Mouse (Mus musculus): ENCODE data around the gene Gm36210. TPM values are rescaled to one million over a fixed set of nuclear protein-coding genes. Genes with fewer than 3 reads are reported as not detected.

Gm36210 gene
- polyA plus RNA-seq, 1 experiment from 2014 or later: 0.59 TPM

DNA sequence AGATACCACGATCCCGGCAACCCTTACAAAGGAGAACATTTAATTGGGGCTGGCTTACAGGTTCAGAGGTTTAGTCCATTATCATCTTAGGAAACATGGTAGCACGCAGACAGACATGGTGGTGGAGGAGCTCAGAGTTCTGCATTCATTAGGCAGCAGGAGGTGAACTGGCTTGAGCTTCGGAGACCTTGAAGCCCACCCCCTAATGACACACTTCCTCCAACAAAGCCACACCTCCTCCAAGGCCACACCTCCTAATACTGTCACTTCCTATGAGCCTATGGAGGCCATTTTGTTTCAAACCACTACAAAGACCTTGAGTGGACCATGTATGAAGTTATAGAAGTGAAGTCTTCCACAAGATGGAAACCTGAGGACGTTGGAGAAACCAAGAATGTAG lies 5.9 kb upstream of the Gm36210 start:
- Histone ChIP-seq H3K4me1 (replicated peaks; ENCODE audit: control insufficient read depth, insufficient read depth, low read length) (peaks cover 7% of the 10 kb centered on the region; the same call in 1 of the 2 replicates), H3K4me3 (ENCODE audit: low read depth, low read length) (no peak overlapping the region), H3K27me3 (ENCODE audit: control insufficient read depth, insufficient read depth, low read length) (no peaks in the 10 kb centered on the region), H3K27ac (ENCODE audit: low read depth, low read length) (no peak overlapping the region), H3K9ac (ENCODE audit: low read length) (no peak overlapping the region), H3K36me3 (ENCODE audit: control insufficient read depth, insufficient read depth, low read length) (no peaks in the 10 kb centered on the region), H3K4me2 (ENCODE audit: low read depth, low read length, severe bottlenecking) (no peak overlapping the region), H3K9me3 (ENCODE audit: control insufficient read depth, low read length) (no peaks in the 10 kb centered on the region)
- DNase-seq (ENCODE audit: low spot score): no peak
- 62% methylated on average over 5 of the region's 5 CpGs for WGBS
- ATAC-seq (replicated peaks; ENCODE audit: low FRiP score): no peak

GRCm38 (mm10) chr7:4911561-4911960 lies 5.2 kb upstream of the Gm36210 start:
- H3K4me2 ChIP-seq (ENCODE audit: low read depth, low read length, severe bottlenecking): no peak overlapping the region

GRCm38 (mm10) chr7:4902404-4902803 lies 3.9 kb downstream of the Gm36210 start:
- Histone ChIP-seq H3K36me3 (ENCODE audit: control insufficient read depth, insufficient read depth, low read length) (no peaks in the 10 kb centered on the region), H3K27me3 (ENCODE audit: control insufficient read depth, insufficient read depth, low read length) (peaks cover 7% of the 10 kb centered on the region; the same call in 1 of the 2 replicates), H3K4me3 (ENCODE audit: low read depth, low read length) (no peak overlapping the region), H3K4me1 (replicated peaks; ENCODE audit: control insufficient read depth, insufficient read depth, low read length) (peaks cover 9% of the 10 kb centered on the region), H3K9ac (ENCODE audit: low read length) (no peak overlapping the region), H3K27ac (ENCODE audit: low read depth, low read length) (no peak overlapping the region), H3K9me3 (ENCODE audit: control insufficient read depth, low read length) (peaks cover 4% of the 10 kb centered on the region), H3K4me2 (ENCODE audit: low read depth, low read length, severe bottlenecking) (no peak overlapping the region)
- ATAC-seq (replicated peaks; ENCODE audit: low FRiP score) (no peak), DNase-seq (ENCODE audit: low spot score) (no peak)
- 66% methylated on average over 9 of the region's 9 CpGs for WGBS

More at GRCm38 (mm10) chr7:4911561-4911960, 5.2 kb upstream of the Gm36210 start:
- Histone ChIP-seq H3K9ac (ENCODE audit: low read length) (no peak overlapping the region), H3K27me3 (ENCODE audit: control insufficient read depth, insufficient read depth, low read length) (no peaks in the 10 kb centered on the region), H3K4me1 (replicated peaks; ENCODE audit: control insufficient read depth, insufficient read depth, low read length) (peaks cover 8% of the 10 kb centered on the region), H3K4me3 (ENCODE audit: low read depth, low read length) (no peak overlapping the region), H3K36me3 (ENCODE audit: control insufficient read depth, insufficient read depth, low read length) (no peaks in the 10 kb centered on the region), H3K27ac (ENCODE audit: low read depth, low read length) (no peak overlapping the region), H3K9me3 (ENCODE audit: control insufficient read depth, low read length) (no peaks in the 10 kb centered on the region)
- 36% methylated on average over 9 of the region's 9 CpGs for WGBS
- ATAC-seq (replicated peaks; ENCODE audit: low FRiP score) (no peak), DNase-seq (ENCODE audit: low spot score) (peak; percentile 87)

DNA sequence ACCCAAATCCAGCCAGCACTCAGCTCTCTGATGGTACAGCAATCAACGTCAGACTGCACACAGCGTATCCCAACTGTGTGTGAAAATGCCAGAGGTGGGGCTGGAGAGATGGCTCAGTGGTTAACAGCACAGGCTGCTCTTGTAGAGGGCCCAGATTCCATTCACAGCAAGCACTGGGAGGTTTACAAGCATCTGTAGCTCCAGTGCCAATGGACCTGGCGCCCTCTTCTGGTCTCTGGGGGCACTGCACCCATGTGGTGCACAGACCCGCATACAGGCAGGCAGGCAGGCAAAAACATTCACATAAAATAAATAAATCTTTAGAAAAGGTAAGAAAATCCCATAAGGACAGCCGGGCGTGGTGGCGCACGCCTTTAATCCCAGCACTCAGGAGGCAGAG lies 5.1 kb downstream of the Gm36210 start:
- no peak overlapping the region for H3K4me3 ChIP-seq (ENCODE audit: low read depth, low read length)
- no peak overlapping the region for H3K4me2 ChIP-seq (ENCODE audit: low read depth, low read length, severe bottlenecking)
- 39% methylated on average over 8 of the region's 8 CpGs for WGBS

GRCm38 (mm10) chr7:4900523-4900851 lies 5.8 kb downstream of the Gm36210 start:
- peaks cover 7% of the 10 kb centered on the region; the same call in 1 of the 2 replicates for H3K27me3 ChIP-seq (ENCODE audit: control insufficient read depth, insufficient read depth, low read length)
- H3K4me3 ChIP-seq (ENCODE audit: low read depth, low read length): no peak overlapping the region
- H3K36me3 ChIP-seq (ENCODE audit: control insufficient read depth, insufficient read depth, low read length): no peaks in the 10 kb centered on the region
- H3K9ac ChIP-seq (ENCODE audit: low read length): no peak overlapping the region
- 15% methylated on average over 11 of the region's 11 CpGs for WGBS
- H3K4me2 ChIP-seq (ENCODE audit: low read depth, low read length, severe bottlenecking): no peak overlapping the region
- H3K9me3 ChIP-seq (ENCODE audit: control insufficient read depth, low read length): peaks cover 4% of the 10 kb centered on the region
- H3K4me1 ChIP-seq (replicated peaks; ENCODE audit: control insufficient read depth, insufficient read depth, low read length): 0 out of 2 replicates have a peak, but pooled peaks cover 2% of the 10 kb centered on the region
- no peak overlapping the region for H3K27ac ChIP-seq (ENCODE audit: low read depth, low read length)
- DNase-seq (ENCODE audit: low spot score): no peak
- no peak for ATAC-seq (replicated peaks; ENCODE audit: low FRiP score)

More for the DNA sequence above, 5.1 kb downstream of the Gm36210 start:
- Histone ChIP-seq H3K36me3 (ENCODE audit: control insufficient read depth, insufficient read depth, low read length) (no peaks in the 10 kb centered on the region), H3K9ac (ENCODE audit: low read length) (no peak overlapping the region), H3K9me3 (ENCODE audit: control insufficient read depth, low read length) (peaks cover 4% of the 10 kb centered on the region), H3K4me1 (replicated peaks; ENCODE audit: control insufficient read depth, insufficient read depth, low read length) (peaks cover 2% of the 10 kb centered on the region; the same call in 1 of the 2 replicates), H3K27me3 (ENCODE audit: control insufficient read depth, insufficient read depth, low read length) (peaks cover 7% of the 10 kb centered on the region; the same call in 1 of the 2 replicates), H3K27ac (ENCODE audit: low read depth, low read length) (no peak overlapping the region)
- no peak for ATAC-seq (replicated peaks; ENCODE audit: low FRiP score)
- peak; percentile 74 for DNase-seq (ENCODE audit: low spot score)

DNA sequence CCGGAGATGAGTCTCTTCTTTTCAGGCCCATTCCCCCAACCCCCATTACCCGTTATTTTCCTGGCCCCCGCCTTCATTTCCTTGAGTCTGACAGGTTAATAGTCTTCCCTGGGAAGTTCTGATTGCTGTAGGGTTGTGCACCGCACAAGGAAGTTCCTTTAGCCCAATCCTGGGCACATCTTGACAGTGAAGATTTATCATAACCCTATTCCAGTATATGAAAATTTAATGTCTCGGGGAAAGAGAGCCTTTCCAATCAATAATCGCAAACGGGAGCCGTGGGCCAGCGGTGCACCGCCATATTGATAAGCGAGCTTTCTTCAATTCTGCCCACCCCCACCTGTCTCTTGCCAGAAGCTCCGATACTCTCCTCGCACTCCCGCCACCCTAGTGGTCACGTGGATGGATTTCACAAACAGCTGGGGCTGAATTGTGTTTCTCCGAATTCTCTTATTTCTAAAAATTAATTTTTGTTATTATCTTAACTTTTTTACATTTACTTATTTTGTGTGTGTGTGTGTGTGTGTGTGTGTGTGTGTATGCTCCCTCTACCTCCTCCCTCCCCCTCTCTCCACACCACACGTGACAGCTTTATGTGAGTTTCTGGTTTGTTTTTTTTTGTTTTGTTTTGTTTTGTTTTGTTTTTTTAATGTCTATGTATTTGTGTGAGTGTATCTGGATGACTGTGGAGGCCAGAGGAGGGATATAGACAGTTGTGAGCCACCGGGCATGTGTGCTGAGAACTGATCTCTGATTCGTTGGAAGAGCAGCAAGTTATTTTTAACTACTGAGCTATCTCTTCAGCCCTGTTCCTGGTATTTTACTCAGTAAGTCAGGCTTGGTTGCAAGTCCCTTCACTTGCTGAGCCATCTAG lies 6.4 kb downstream of the Gm36210 start:
- Histone ChIP-seq H3K27ac (ENCODE audit: low read depth, low read length) (no peak overlapping the region), H3K9me3 (ENCODE audit: control insufficient read depth, low read length) (peaks cover 4% of the 10 kb centered on the region), H3K9ac (ENCODE audit: low read length) (peak overlapping the region; percentile 27), H3K4me1 (replicated peaks; ENCODE audit: control insufficient read depth, insufficient read depth, low read length) (0 out of 2 replicates have a peak, but pooled peaks cover 2% of the 10 kb centered on the region), H3K27me3 (ENCODE audit: control insufficient read depth, insufficient read depth, low read length) (peaks cover 7% of the 10 kb centered on the region; the same call in 1 of the 2 replicates), H3K4me2 (ENCODE audit: low read depth, low read length, severe bottlenecking) (peak overlapping the region; percentile 46), H3K36me3 (ENCODE audit: control insufficient read depth, insufficient read depth, low read length) (no peaks in the 10 kb centered on the region), H3K4me3 (ENCODE audit: low read depth, low read length) (peak overlapping the region; percentile 12; the same call in 1 of the 2 replicates)
- WGBS: 5% methylated on average over 19 of the region's 19 CpGs
- ATAC-seq (replicated peaks; ENCODE audit: low FRiP score) (0 out of 2 replicates have a peak, but pooled peaks have one; percentile 32), DNase-seq (ENCODE audit: low spot score) (no peak)

DNA sequence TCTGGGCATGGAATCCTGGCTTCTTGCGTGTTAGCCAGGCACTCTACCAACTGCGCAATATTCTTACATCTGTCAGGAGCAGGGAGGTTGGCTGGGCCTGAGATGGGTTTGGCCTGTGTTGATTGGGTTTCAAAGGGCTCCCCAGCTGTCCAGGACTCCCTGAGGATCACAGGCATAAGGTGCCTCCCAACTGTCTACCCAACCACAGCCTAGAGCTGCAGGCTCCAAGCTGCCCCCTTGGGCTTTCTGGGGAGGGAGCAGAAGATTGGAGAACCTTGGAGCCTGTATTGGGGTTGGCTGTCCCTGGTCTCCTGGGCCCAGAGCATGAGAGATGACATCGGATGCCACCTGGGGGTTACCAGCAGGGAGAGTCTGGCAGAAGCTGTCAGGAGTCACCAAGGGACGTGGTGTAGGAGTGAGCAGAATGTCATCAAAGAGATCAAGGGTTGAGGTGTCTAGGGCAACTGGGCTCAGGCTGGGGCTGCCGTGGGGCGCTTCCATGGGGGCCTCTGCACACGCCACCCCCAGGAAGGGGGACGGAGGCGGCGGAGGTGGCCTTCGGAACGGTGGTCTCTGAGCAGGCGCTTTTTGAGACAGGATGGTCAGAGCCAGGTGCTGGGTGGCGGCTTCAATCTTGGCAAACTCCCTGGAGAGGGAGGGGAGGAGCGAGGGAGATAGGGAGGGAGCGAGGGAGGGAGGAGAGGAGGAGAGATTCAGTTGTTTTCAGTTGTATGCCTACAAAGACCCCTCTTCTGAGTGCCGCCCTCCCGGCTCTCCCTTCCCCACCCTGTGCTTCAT lies 7.3 kb downstream of the Gm36210 start:
- Histone ChIP-seq H3K27ac (ENCODE audit: low read depth, low read length) (no peak overlapping the region), H3K4me1 (replicated peaks; ENCODE audit: control insufficient read depth, insufficient read depth, low read length) (0 out of 2 replicates have a peak, but pooled peaks cover 2% of the 10 kb centered on the region), H3K4me3 (ENCODE audit: low read depth, low read length) (peak overlapping the region; percentile 12; the same call in 1 of the 2 replicates), H3K9ac (ENCODE audit: low read length) (peak overlapping the region; percentile 27), H3K9me3 (ENCODE audit: control insufficient read depth, low read length) (peaks cover 4% of the 10 kb centered on the region), H3K27me3 (ENCODE audit: control insufficient read depth, insufficient read depth, low read length) (peaks cover 7% of the 10 kb centered on the region; the same call in 1 of the 2 replicates), H3K36me3 (ENCODE audit: control insufficient read depth, insufficient read depth, low read length) (no peaks in the 10 kb centered on the region), H3K4me2 (ENCODE audit: low read depth, low read length, severe bottlenecking) (peak overlapping the region; percentile 46)
- WGBS: 21% methylated on average over 18 of the region's 18 CpGs
- ATAC-seq (replicated peaks; ENCODE audit: low FRiP score) (peak; percentile 53; the same call in 1 of the 2 replicates), DNase-seq (ENCODE audit: low spot score) (no peak)

GRCm38 (mm10) chr7:4895186-4895585 lies 11.1 kb downstream of the Gm36210 start:
- Histone ChIP-seq H3K27ac (ENCODE audit: low read depth, low read length) (no peak overlapping the region), H3K9ac (ENCODE audit: low read length) (no peak overlapping the region), H3K9me3 (ENCODE audit: control insufficient read depth, low read length) (no peaks in the 10 kb centered on the region), H3K27me3 (ENCODE audit: control insufficient read depth, insufficient read depth, low read length) (peaks cover 7% of the 10 kb centered on the region; the same call in 1 of the 2 replicates), H3K4me1 (replicated peaks; ENCODE audit: control insufficient read depth, insufficient read depth, low read length) (no peaks in the 10 kb centered on the region), H3K36me3 (ENCODE audit: control insufficient read depth, insufficient read depth, low read length) (no peaks in the 10 kb centered on the region), H3K4me3 (ENCODE audit: low read depth, low read length) (no peak overlapping the region), H3K4me2 (ENCODE audit: low read depth, low read length, severe bottlenecking) (no peak overlapping the region)
- no peak for ATAC-seq (replicated peaks; ENCODE audit: low FRiP score)
- peak; percentile 43 for DNase-seq (ENCODE audit: low spot score)
- WGBS: 71% methylated on average over 11 of the region's 11 CpGs
